In genomic region chrX:142372393-142372792, GRCm38 (mm10) we compare ENCODE assay signal across 9 mouse cellular contexts. TPM values are rescaled to one million over a fixed set of nuclear protein-coding genes. Genes with fewer than 3 reads are reported as not detected.
DNase-seq lines count a peak whose midpoint lies in the region; ATAC-seq and TF ChIP-seq lines count a peak whose summit lies in the region.
"Had no signal": no experiment of that assay in that cellular context is flagged by ENCODE, and none has a peak within 500 bp of the region (broad histone marks: within the 10 kb centered on the region; RNA-seq: fewer than 3 reads in every experiment).

No protein-coding gene starts in this region.

- no peaks in the 10 kb centered on the region for H3K4me1 ChIP-seq in lung, embryonic 14.5 days (ENCODE audit: insufficient read depth)
- H3K4me1 ChIP-seq in stomach, postnatal 0 days (replicated peaks; ENCODE audit: control insufficient read depth, insufficient read depth) = no peaks in the 10 kb centered on the region

- H3K9me3 ChIP-seq in lung, embryonic 14.5 days (ENCODE audit: low read depth, low read length) = no peaks in the 10 kb centered on the region
- H3K9me3 ChIP-seq in stomach, postnatal 0 days (ENCODE audit: control insufficient read depth, low read length) = no peaks in the 10 kb centered on the region

- TF ChIP-seq EP300 in stomach, postnatal 0 days (optimal IDR thresholded peaks at IDR 0.05) = no peak

- peak; percentile 72 for TF ChIP-seq CTCF in lung, embryonic 14.5 days (IDR thresholded peaks at IDR 0.05; ENCODE audit: low read depth)
- peak; percentile 85 for TF ChIP-seq CTCF in stomach, postnatal 0 days (IDR thresholded peaks at IDR 0.05; ENCODE audit: low read depth)

- H3K4me2 ChIP-seq in lung, embryonic 14.5 days = no peak overlapping the region
- no peak overlapping the region for H3K4me2 ChIP-seq in stomach, postnatal 0 days (replicated peaks; ENCODE audit: low read depth)

- peak; percentile 70; the same call in 1 of the 2 replicates for ATAC-seq in common myeloid progenitor, adult 5-6 weeks (replicated peaks; ENCODE audit: low read depth, poor library complexity, severe bottlenecking)
- peak; percentile 63 for ATAC-seq in inflammation-experienced regulatory T-cells, adult 6 months
- ATAC-seq in lung, embryonic 14.5 days (ENCODE audit: insufficient read depth) = no peak
- ATAC-seq in stomach, postnatal 0 days (ENCODE audit: low FRiP score, low TSS enrichment) = no peak

- no peak overlapping the region for H3K9ac ChIP-seq in lung, embryonic 14.5 days
- H3K9ac ChIP-seq in stomach, postnatal 0 days (ENCODE audit: low read length) = no peak overlapping the region

- H3K4me3 ChIP-seq in lung, embryonic 14.5 days (ENCODE audit: low read depth, low read length) = no peak overlapping the region
- H3K4me3 ChIP-seq in stomach, postnatal 0 days (ENCODE audit: low read depth, low read length) = no peak overlapping the region

- H3K36me3 ChIP-seq in lung, embryonic 14.5 days (ENCODE audit: insufficient read depth) = no peaks in the 10 kb centered on the region
- H3K36me3 ChIP-seq in stomach, postnatal 0 days (ENCODE audit: control insufficient read depth, insufficient read depth, low read length) = no peaks in the 10 kb centered on the region

- no peak overlapping the region for H3K27ac ChIP-seq in lung, embryonic 14.5 days (ENCODE audit: low read depth)
- H3K27ac ChIP-seq in stomach, postnatal 0 days (replicated peaks) = no peak overlapping the region
- H3K27ac ChIP-seq: macrophage had no signal

- WGBS in lung, embryonic 14.5 days = 18% methylated on average over 3 of the region's 3 CpGs
- WGBS in stomach, postnatal 0 days = 13% methylated on average over 3 of the region's 3 CpGs

- H3K27me3 ChIP-seq in lung, embryonic 14.5 days (ENCODE audit: insufficient read depth, low read length) = no peaks in the 10 kb centered on the region
- H3K27me3 ChIP-seq in stomach, postnatal 0 days (ENCODE audit: control insufficient read depth, insufficient read depth, low read length) = no peaks in the 10 kb centered on the region

- peak; percentile 25 to 61 for DNase-seq in cerebellum, adult 18-20 months
- DNase-seq in cerebellum, adult 11-12 months = no peak
- DNase-seq in right cerebral cortex, adult 18-20 months = peak; percentile 26
- no peak for DNase-seq in right cerebral cortex, postnatal 36 days (ENCODE audit: low spot score in 2 of 2)
- DNase-seq in lung, embryonic 14.5 days = peak; percentile 80
- peak; percentile 25 for DNase-seq in stomach, postnatal 0 days (ENCODE audit: low spot score)

RNA-seq across cellular contexts. Expression of gene Acsl4, which starts 17.9 kb away (rescaled TPM):
- 39.2 and 40.4 TPM in 2 replicates for total RNA-seq in common myeloid progenitor, adult 5-6 weeks (2017)
- 10 to 100 TPM; 44.3 to 52.9 (median 45.9) TPM for polyA plus RNA-seq in inflammation-experienced regulatory T-cells, adult 6 months (2017; shearing (Covaris generic))
- 20.0 and 20.8 TPM in 2 replicates for polyA plus RNA-seq in lung, embryonic 14.5 days (2014; fragmentation: Nextera tagmentation; extraction: Ambion mirVana)
- polyA plus RNA-seq in stomach, postnatal 0 days (2015; fragmentation: Nextera tagmentation; extraction: Ambion mirVana) = 7.9 and 9.1 TPM in 2 replicates

Comparison
In these comparisons a context has a peak if more than half of its experiments do, and no peak if none do; other contexts are left out.
1. DNase-seq: peak in cerebellum, adult 18-20 months (2 of 2), right cerebral cortex, adult 18-20 months (single experiment), lung, embryonic 14.5 days (single experiment) and stomach, postnatal 0 days (single experiment); none in cerebellum, adult 11-12 months (single experiment) and right cerebral cortex, postnatal 36 days (0 of 2).
2. ATAC-seq: peak in common myeloid progenitor, adult 5-6 weeks (single experiment) and inflammation-experienced regulatory T-cells, adult 6 months (single experiment); none in lung, embryonic 14.5 days (single experiment) and stomach, postnatal 0 days (single experiment).